Mouse (Mus musculus) limb, embryonic 15.5 days (tissue): ENCODE data around the gene Eef1akmt3. TPM values are rescaled to one million over a fixed set of nuclear protein-coding genes. Genes with fewer than 3 reads are reported as not detected.
A peak's percentile ranks its signal among the peaks of the same experiment; 100 is the strongest.
"Not testable (repeated sequence)": the region's sequence is repeated elsewhere in the genome, so short reads cannot be mapped to it uniquely, and the experiment has no call there.

Source experiments
- ATAC-seq: fragments of 200-750 bp; cut with Nextera tagmentation; 2 replicates; pipeline ENCODE4 v1.8.0; 2017; ENCODE audit warnings: low read depth, moderate TSS enrichment; ENCODE audit not compliant: insufficient number of reproducible peaks, low FRiP score, low TSS enrichment
- H3K27ac ChIP-seq: fragments of 300-500 bp; sonication (generic); 2 replicates; pipeline ENCODE4 v1.5.1; 2015; ENCODE audit warnings: moderate library complexity, mild to moderate bottlenecking, inconsistent platforms
- H3K27me3 ChIP-seq: fragments of 300-500 bp; sonication (generic); 2 replicates; pipeline ENCODE4 v1.6.1; 2015; ENCODE audit warnings: inconsistent platforms
- H3K36me3 ChIP-seq: fragments of 300-500 bp; sonication (generic); 2 replicates; pipeline ENCODE4 v1.6.1; 2015; ENCODE audit warnings: inconsistent platforms
- H3K4me1 ChIP-seq: fragments of 300-500 bp; sonication (generic); 2 replicates; pipeline ENCODE4 v1.6.1; 2015; ENCODE audit warnings: inconsistent platforms
- H3K4me2 ChIP-seq: fragments of 300-500 bp; sonication (generic); 2 replicates; pipeline ENCODE4 v1.6.1; 2015; ENCODE audit warnings: mild to moderate bottlenecking, inconsistent platforms
- H3K4me3 ChIP-seq: fragments of 300-500 bp; sonication (generic); 2 replicates; pipeline ENCODE4 v1.5.1; 2015; ENCODE audit warnings: mild to moderate bottlenecking, inconsistent platforms
- H3K9ac ChIP-seq: fragments of 300-500 bp; sonication (generic); 2 replicates; pipeline ENCODE4 v1.6.1; 2015; ENCODE audit warnings: inconsistent platforms
- H3K9me3 ChIP-seq: fragments of 300-500 bp; sonication (generic); 2 replicates; pipeline ENCODE4 v1.6.1; 2016; ENCODE audit warnings: inconsistent platforms
- WGBS: fragments of 180-500 bp; shearing (Covaris S2); methylation state at CpG from one replicate; pipeline ENCODE4 v1.1.7; 2015; 5-methylcytosine and 5-hydroxymethylcytosine counted together
- polyA plus RNA-seq: library from polyadenylated mRNA; unstranded; fragments of >200 nt; fragmentation: Nextera tagmentation; extraction: Ambion mirVana; gene quantifications from 2 replicates; pipeline ENCODE4 v1.2.1, GENCODE M21; 2015

The Eef1akmt3 gene
- polyA plus RNA-seq, 1 experiment from 2014 or later: 2.0 TPM

DNA sequence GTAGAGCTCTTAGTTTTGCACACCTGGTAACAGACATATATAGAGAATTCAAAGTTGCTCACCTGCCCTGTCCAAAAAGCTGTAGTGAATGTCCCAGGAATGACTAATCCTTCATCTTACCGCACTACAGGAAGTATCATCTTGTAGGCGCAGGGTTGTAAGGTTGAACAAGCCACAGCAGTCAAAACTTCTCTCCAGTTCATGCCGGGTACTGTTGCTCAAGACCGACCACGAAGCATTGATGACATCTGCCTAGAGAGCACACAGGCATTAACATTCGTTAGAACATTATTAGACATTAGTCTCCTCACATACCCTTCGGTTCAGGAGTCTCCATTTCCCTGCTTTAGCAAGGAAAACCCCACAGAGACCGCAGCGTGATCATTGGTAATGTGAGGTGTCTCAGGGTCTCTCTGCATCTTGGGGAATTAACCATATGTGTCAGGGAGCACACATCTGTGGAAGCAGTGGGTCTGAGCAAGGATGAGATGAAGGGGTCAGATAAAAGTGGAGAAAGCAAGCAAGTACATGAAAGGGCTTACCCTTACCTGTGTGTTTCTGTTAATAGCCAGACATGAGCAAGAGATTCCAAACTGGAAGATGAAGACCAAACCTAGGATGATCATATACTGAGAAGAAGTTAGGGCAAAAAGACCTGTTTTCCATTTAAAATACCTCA is 27.2 kb upstream of the Eef1akmt3 start:
- ATAC-seq: no peak
- no peaks in the 10 kb centered on the region for H3K9me3 ChIP-seq
- H3K4me2 ChIP-seq: peak overlapping the region; percentile 74
- 71% methylated on average over 9 of the region's 9 CpGs for WGBS
- H3K9ac ChIP-seq: peak overlapping the region; percentile 10; the same call in 1 of the 2 replicates
- peaks cover 39% of the 10 kb centered on the region for H3K4me1 ChIP-seq
- peak overlapping the region; percentile 68 for H3K4me3 ChIP-seq
- peaks cover 40% of the 10 kb centered on the region for H3K36me3 ChIP-seq
- peak overlapping the region; percentile 95 for H3K27ac ChIP-seq
- H3K27me3 ChIP-seq: no peaks in the 10 kb centered on the region

DNA sequence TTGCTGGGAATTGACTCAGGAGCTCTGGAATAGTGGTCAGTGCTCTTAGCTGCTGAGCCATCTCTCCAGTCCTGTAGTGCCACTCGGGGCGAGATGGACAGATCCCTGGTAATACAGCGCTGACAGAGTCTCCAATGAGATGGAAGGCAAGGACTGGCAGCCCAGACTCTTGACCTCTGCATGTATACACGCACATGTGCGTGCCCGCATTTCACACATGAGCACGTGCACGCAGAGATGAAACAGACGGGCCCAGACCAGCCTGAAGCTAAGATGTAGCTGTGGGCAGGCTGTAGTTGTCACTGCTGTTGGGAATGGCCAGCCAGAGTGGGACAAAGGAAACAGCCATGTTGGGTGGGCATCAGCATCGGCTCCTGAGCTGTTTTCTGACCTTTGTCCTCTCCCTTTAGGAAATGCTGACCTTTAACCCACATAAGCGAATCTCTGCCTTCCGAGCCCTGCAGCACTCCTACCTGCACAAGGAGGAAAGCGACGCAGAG is 25.3 kb upstream of the Eef1akmt3 start:
- no peaks in the 10 kb centered on the region for H3K9me3 ChIP-seq
- no peak overlapping the region for H3K4me3 ChIP-seq
- WGBS: 93% methylated on average over 14 of the region's 14 CpGs
- no peak for ATAC-seq
- no peaks in the 10 kb centered on the region for H3K27me3 ChIP-seq
- H3K4me1 ChIP-seq: peaks cover 39% of the 10 kb centered on the region
- no peak overlapping the region for H3K4me2 ChIP-seq
- H3K27ac ChIP-seq: no peak overlapping the region
- H3K9ac ChIP-seq: no peak overlapping the region
- peaks cover 40% of the 10 kb centered on the region for H3K36me3 ChIP-seq

DNA sequence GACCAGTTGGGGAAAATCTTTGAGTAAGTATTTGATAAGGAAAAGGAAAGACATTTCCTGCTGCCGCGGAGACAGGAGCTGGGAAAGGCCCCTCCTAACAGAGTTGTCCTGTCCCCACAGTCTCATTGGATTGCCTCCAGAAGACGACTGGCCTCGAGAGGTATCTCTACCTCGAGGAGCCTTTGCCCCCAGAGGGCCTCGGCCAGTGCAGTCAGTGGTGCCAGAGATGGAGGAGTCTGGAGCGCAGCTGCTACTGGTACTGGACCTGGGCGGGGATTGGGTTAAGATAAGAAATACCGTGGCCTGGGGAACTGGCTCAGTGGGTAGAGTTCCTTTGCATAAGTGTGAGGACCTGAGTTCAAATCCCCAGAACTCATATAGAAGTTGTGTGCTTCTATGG is 24.7 kb upstream of the Eef1akmt3 start:
- Histone ChIP-seq H3K4me3 (no peak overlapping the region), H3K4me1 (peaks cover 36% of the 10 kb centered on the region), H3K9ac (no peak overlapping the region), H3K27me3 (peaks cover 4% of the 10 kb centered on the region; the same call in 1 of the 2 replicates), H3K36me3 (peaks cover 40% of the 10 kb centered on the region), H3K27ac (no peak overlapping the region), H3K9me3 (no peaks in the 10 kb centered on the region), H3K4me2 (no peak overlapping the region)
- ATAC-seq: no peak
- 86% methylated on average over 9 of the region's 9 CpGs for WGBS

DNA sequence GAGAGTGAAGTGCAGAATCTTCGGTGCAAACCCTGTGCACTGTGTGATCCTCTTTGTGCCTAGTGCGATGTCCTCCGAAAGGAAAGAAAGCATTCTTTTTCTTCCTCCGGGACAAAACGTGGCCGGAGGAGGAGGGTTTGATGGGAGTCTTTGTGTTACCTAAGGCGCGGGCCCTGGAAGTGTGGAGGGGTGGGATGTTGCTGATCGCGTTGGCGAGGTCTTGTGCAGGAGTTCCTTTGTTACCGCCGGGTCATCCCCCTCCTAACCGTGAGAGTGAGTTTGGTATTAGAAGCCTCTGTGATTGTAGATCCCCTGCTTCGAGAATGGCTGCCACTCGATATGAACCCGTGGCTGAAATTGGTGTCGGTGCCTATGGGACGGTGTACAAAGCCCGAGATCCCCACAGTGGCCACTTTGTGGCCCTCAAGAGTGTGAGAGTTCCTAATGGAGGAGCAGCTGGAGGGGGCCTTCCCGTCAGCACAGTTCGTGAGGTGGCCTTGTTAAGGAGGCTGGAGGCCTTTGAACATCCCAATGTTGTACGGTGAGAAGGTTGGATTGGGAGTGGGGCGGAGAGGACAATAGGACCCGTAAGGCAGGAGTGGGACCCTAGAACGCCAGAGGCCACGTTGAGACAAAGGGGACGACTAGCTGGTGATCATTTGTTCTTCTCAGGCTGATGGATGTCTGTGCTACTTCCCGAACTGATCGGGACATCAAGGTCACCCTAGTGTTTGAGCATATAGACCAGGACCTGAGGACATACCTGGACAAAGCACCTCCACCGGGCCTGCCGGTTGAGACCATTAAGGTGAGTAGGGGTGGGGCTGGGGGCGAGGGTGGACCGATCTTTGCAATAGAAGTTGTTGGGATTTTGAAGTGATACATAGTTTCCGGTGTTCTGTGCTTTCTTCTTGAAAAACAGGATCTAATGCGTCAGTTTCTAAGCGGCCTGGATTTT is 22.9 kb upstream of the Eef1akmt3 start:
- peaks cover 38% of the 10 kb centered on the region for H3K4me1 ChIP-seq
- ATAC-seq: no peak
- WGBS: 10% methylated on average over 37 of the region's 37 CpGs
- H3K27ac ChIP-seq: peak overlapping the region; percentile 88
- H3K36me3 ChIP-seq: peaks cover 40% of the 10 kb centered on the region
- H3K9me3 ChIP-seq: no peaks in the 10 kb centered on the region
- peak overlapping the region; percentile 80 for H3K9ac ChIP-seq
- peak overlapping the region; percentile 76 for H3K4me2 ChIP-seq
- H3K27me3 ChIP-seq: peaks cover 13% of the 10 kb centered on the region
- peak overlapping the region; percentile 82 for H3K4me3 ChIP-seq

DNA sequence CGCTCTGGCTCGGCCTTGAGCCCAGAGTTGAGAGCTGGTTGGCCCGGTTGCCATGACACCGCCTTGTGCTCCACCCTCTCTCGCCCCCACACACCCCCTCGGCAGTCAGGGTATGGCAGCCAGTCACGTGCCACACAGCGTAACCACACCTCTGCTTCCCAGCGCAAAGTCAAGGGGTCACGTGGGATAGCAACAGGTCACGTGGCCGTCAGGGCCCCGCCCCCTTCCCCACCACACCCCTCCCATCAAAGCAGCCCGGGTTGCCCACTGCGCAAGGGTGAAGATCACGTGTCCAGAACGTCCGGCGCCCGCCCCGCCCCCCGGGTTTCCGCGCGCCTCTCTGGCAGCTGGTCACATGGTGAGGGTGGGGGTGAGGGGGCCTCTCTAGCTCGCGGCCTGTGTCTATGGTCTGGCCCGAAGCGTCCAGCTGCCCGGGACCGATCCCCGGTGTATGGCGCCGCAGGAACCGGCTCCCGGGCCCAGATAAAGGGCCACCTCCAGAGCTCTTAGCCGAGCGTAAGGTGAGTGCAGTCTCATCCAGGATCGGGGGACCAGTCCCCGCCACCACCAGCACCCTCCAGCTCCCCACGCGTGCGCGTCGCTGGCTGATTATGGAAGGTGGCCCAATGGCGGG is 22.0 kb upstream of the Eef1akmt3 start, which contains the start of gene Cdk4:
Gene Cdk4 (plus strand): TSS at position 296 of the 634 bp plus-strand sequence.
- peaks cover 38% of the 10 kb centered on the region for H3K36me3 ChIP-seq
- peak within 1 kb of the TSS; percentile 76 for H3K4me2 ChIP-seq
- under 1% methylated on average over 46 of the region's 46 CpGs for WGBS
- peak; percentile 93 for ATAC-seq
- H3K4me3 ChIP-seq: peak within 1 kb of the TSS; percentile 82
- no peaks in the 10 kb centered on the region for H3K9me3 ChIP-seq
- H3K4me1 ChIP-seq: peaks cover 38% of the 10 kb centered on the region
- H3K27ac ChIP-seq: peak within 1 kb of the TSS; percentile 88
- peaks cover 13% of the 10 kb centered on the region for H3K27me3 ChIP-seq
- peak within 1 kb of the TSS; percentile 80 for H3K9ac ChIP-seq

DNA sequence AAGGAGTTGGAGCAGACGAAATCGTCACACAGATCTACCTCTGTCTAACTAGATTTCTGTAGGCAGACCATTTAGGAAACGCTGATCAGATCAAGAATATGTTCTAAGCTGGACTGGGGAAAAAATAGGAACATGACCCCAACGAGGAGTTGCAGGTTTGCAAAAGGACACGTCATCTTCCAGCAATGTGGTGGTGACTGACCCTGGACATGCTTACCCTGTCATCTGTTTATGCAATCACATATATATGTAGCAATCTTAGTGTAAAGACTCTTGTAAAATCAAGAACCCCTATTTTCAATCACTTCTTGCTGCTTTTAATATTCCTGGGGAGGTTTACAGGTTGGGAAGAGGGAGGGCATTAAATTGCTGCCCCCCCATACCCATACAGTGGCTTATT is 21.2 kb upstream of the Eef1akmt3 start:
- Histone ChIP-seq H3K4me1 (peaks cover 37% of the 10 kb centered on the region), H3K9me3 (no peaks in the 10 kb centered on the region), H3K27me3 (peaks cover 13% of the 10 kb centered on the region), H3K4me2 (no peak overlapping the region), H3K27ac (no peak overlapping the region), H3K4me3 (no peak overlapping the region), H3K36me3 (peaks cover 31% of the 10 kb centered on the region), H3K9ac (no peak overlapping the region)
- ATAC-seq: no peak
- WGBS: 70% methylated on average over 5 of the region's 5 CpGs

DNA sequence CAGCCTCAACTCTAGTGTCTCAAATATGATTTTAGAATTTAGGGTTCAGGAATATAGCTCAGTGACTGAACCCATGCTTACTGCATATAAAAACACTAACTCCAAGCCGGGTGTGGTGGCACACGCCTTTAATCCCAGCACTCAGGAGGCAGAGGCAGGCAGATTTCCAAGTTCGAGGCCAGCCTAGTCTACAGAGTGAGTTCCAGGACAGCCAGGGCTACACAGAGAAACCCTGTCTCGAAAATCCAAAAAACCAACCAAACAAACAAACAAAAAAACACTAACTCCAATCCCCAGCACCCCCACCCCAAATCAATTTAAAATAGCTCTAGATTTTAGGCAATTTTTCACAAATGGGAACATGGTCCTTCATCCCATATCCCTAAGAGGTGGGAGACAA is 20.8 kb upstream of the Eef1akmt3 start:
- not testable (repeated sequence) for H3K9ac ChIP-seq, H3K27ac ChIP-seq, ATAC-seq, H3K4me2 ChIP-seq, H3K9me3 ChIP-seq, H3K4me3 ChIP-seq
- Histone ChIP-seq H3K36me3 (peaks cover 31% of the 10 kb centered on the region), H3K4me1 (peaks cover 37% of the 10 kb centered on the region), H3K27me3 (peaks cover 16% of the 10 kb centered on the region)
- WGBS: 81% methylated on average over 4 of the region's 4 CpGs

DNA sequence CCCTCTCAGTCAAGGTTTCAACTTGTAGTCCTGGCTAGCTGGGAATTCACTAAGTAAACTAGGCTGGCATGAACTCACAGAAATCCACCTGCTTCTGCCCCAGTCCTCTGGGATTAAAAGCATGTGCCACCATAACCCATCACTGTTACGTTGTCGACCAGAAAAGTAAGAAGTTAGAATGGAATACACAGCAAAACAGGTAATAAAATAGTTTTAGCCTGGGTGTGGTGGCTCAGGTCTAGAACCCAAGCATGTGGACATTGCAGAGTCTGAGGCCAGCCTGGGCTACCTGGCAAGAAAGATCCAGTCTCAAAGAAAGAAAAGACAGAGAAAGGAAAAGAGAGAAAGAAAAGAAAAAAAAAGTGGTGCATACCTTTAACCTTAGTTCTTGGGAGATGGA is 20.2 kb upstream of the Eef1akmt3 start:
- Histone ChIP-seq H3K36me3 (peaks cover 30% of the 10 kb centered on the region), H3K4me2 (no peak overlapping the region), H3K9ac (no peak overlapping the region), H3K27me3 (peaks cover 16% of the 10 kb centered on the region), H3K4me1 (peaks cover 37% of the 10 kb centered on the region), H3K9me3 (no peaks in the 10 kb centered on the region), H3K4me3 (no peak overlapping the region), H3K27ac (no peak overlapping the region)
- WGBS: 65% methylated on average over 2 of the region's 2 CpGs
- no peak for ATAC-seq

DNA sequence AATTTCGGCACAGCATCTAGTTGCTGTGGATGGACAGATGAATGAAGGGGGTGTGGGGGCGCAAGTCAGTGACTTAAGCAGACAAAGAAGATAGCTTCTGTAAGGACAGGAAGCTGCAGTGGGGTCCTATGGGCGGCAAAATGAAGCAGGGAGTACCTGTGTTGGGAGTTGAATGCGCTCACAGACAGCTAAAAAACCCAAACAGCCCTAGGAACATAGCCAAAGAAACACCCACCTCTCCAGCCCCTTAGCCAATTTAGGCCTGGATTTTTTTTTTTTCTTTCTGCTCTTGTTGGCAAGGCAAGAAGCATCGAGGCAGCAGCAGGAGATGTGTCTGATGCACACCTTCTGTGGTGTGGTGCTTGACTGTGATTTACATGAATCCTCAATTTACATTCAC is 19.8 kb upstream of the Eef1akmt3 start:
- Histone ChIP-seq H3K4me3 (no peak overlapping the region), H3K4me1 (peaks cover 36% of the 10 kb centered on the region), H3K36me3 (peaks cover 30% of the 10 kb centered on the region), H3K4me2 (no peak overlapping the region), H3K9ac (no peak overlapping the region), H3K27ac (no peak overlapping the region), H3K9me3 (no peaks in the 10 kb centered on the region), H3K27me3 (peaks cover 16% of the 10 kb centered on the region)
- WGBS: 46% methylated on average over 5 of the region's 5 CpGs
- ATAC-seq: no peak

DNA sequence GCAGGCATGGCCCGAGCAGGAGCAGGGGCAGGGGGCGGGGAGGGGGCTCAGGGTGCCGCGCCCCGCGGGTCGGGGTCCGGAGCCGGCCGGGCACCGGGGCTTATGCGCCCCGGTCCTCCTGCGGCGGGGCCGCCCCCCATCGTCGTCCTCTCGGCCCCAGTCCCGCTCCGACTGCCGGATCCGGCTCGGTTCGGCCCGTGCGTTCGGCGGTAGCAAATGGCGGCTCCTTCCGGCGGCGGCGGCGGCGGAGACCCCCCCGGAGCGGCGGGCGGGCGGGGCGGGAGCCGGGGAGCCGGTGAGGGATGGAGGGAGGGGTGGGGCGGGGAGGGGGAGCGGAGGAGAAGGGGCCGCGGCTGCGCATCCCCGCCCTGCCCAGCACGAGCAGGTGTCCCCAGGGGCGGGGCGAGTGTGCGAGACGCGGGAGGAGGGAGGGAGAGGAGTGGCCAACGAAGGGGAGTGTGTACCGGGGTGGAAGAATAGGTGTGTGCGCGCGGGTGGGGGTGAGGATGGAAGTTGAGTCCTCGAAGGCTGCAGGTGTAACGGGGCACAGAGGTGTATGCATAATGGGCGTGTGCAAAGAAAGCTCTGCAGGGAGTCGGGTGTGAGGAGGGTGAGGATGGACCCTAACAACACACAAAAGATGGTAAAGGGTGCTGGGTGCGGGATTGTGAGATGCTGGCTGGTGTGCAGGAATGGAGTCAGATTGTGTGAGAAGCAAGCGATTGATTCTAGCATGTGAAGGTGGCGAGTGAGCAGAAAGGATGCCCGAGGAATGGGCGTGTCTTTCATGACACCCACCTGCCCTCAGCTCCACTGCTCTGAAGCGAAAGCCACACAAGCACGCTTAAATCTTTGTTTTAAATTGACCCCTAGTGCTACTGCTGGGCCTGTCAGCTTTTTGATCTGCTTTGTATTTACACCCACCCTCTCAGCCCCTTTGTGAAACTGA is 18.9 kb upstream of the Eef1akmt3 start, which contains the start of gene March9:
Gene March9 (minus strand): TSS at position 217 of the 949 bp plus-strand sequence.
- Histone ChIP-seq H3K4me3 (peak within 1 kb of the TSS; percentile 87), H3K9ac (peak within 1 kb of the TSS; percentile 80), H3K27ac (peak within 1 kb of the TSS; percentile 67), H3K36me3 (peaks cover 29% of the 10 kb centered on the region), H3K9me3 (no peaks in the 10 kb centered on the region), H3K4me2 (peak within 1 kb of the TSS; percentile 95), H3K27me3 (peaks cover 16% of the 10 kb centered on the region), H3K4me1 (peaks cover 33% of the 10 kb centered on the region)
- ATAC-seq: no peak
- under 1% methylated on average over 54 of the region's 72 CpGs for WGBS
